ENCODE assay signal across 24 mouse cellular contexts in the genomic region with DNA sequence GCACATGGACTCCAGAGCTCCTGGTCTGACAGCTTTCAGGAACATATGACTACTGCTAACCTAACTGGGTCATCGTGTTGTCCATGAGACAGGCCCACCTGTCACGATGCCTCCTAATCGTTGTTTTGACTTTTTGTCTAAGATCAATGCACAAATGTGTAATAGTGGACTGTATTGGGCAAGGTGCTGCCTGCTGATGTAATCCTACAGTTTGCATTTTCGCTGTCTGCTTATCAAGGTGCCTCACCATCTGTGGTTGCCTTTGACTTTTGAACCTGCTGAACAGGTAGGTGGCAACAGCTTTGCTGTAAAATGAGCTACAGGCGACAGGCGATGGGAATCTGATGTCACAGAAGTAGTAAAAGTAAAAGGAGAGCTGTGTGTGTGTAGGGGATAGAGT.
DNase-seq lines count a peak whose midpoint lies in the region; ATAC-seq and TF ChIP-seq lines count a peak whose summit lies in the region.
"Had no signal": no experiment of that assay in that cellular context is flagged by ENCODE, and none has a peak within 500 bp of the region (broad histone marks: within the 10 kb centered on the region; RNA-seq: fewer than 3 reads in every experiment).

No protein-coding gene starts in this region.

- DNase-seq in gastrocnemius, adult 2 months: no peak
- DNase-seq in gastrocnemius, postnatal 10 days: no peak
- peak; percentile 35 for DNase-seq in liver, postnatal 0 days
- DNase-seq in liver: no peak
- no peak for DNase-seq in kidney, adult 11 months
- DNase-seq: adrenal gland, adult 8-10 months; adrenal gland, postnatal 14 days; adrenal gland, postnatal 36 days; B cell, adult 2 months; cerebellum, adult 11-12 months; cerebellum, adult 2 months; cerebellum, adult 9-10 months; cerebellum, postnatal 10 days; cerebellum, postnatal 25 days had no signal

- TF ChIP-seq CTCF in gastrocnemius, adult 2 months (IDR thresholded peaks at IDR 0.05): no peak
- TF ChIP-seq CTCF in intestine, postnatal 0 days (IDR thresholded peaks at IDR 0.05; ENCODE audit: low read depth): no peak
- no peak for TF ChIP-seq CTCF in liver, postnatal 0 days (IDR thresholded peaks at IDR 0.05; ENCODE audit: low read depth)

- 79% methylated on average over 6 of the region's 6 CpGs for WGBS in intestine, embryonic 15.5 days
- WGBS in intestine, postnatal 0 days: 64% methylated on average over 6 of the region's 6 CpGs
- 65% methylated on average over 6 of the region's 6 CpGs for WGBS in liver, postnatal 0 days (ENCODE audit: insufficient replicate concordance)

- no peaks in the 10 kb centered on the region for H3K36me3 ChIP-seq in intestine, embryonic 15.5 days
- no peaks in the 10 kb centered on the region for H3K36me3 ChIP-seq in intestine, postnatal 0 days (ENCODE audit: control insufficient read depth, insufficient read depth)
- H3K36me3 ChIP-seq in liver, postnatal 0 days (replicated peaks; ENCODE audit: insufficient read depth, low read length): no peaks in the 10 kb centered on the region
- H3K36me3 ChIP-seq: embryonic facial prominence, embryonic 10.5 days; embryonic facial prominence, embryonic 12.5 days; G1E had no signal

- H3K9ac ChIP-seq in intestine, embryonic 15.5 days: no peak overlapping the region
- no peak overlapping the region for H3K9ac ChIP-seq in intestine, postnatal 0 days (ENCODE audit: low read depth, low read length)
- H3K9ac ChIP-seq in liver, postnatal 0 days (replicated peaks): no peak overlapping the region
- H3K9ac ChIP-seq: embryonic facial prominence, embryonic 12.5 days; forebrain, embryonic 13.5 days had no signal

- intact Hi-C loops in gastrocnemius, adult 2 months (cut with DNase I): loop anchor here (5.0 kb wide), 1 partner anchor 215 kb away; no protein-coding TSS in a partner anchor

- H3K4me3 ChIP-seq in gastrocnemius, adult 2 months: no peak overlapping the region
- H3K4me3 ChIP-seq in intestine, embryonic 15.5 days (replicated peaks): no peak overlapping the region
- H3K4me3 ChIP-seq in intestine, postnatal 0 days (ENCODE audit: low read depth, low read length): no peak overlapping the region
- no peak overlapping the region for H3K4me3 ChIP-seq in liver, postnatal 0 days (ENCODE audit: low read depth, low read length)
- H3K4me3 ChIP-seq: embryonic facial prominence, embryonic 10.5 days; embryonic facial prominence, embryonic 12.5 days; forebrain, embryonic 13.5 days had no signal

- no peaks in the 10 kb centered on the region for H3K9me3 ChIP-seq in intestine, embryonic 15.5 days
- peaks cover 13% of the 10 kb centered on the region; the same call in 1 of the 2 replicates for H3K9me3 ChIP-seq in intestine, postnatal 0 days (ENCODE audit: control insufficient read depth)
- H3K9me3 ChIP-seq in liver, postnatal 0 days (ENCODE audit: low read length): no peaks in the 10 kb centered on the region
- H3K9me3 ChIP-seq: embryonic facial prominence, embryonic 10.5 days; embryonic facial prominence, embryonic 12.5 days; forebrain, embryonic 13.5 days; G1E had no signal

- peak overlapping the region; percentile 43; the same call in 1 of the 2 replicates for H3K27ac ChIP-seq in gastrocnemius, adult 2 months
- H3K27ac ChIP-seq in intestine, embryonic 15.5 days: no peak overlapping the region
- no peak overlapping the region for H3K27ac ChIP-seq in intestine, postnatal 0 days (ENCODE audit: low read depth, low read length)
- H3K27ac ChIP-seq in liver, postnatal 0 days (ENCODE audit: low read depth): 0 out of 2 replicates have a peak overlapping the region, but pooled peaks have one; percentile 44
- H3K27ac ChIP-seq: embryonic facial prominence, embryonic 10.5 days; embryonic facial prominence, embryonic 12.5 days; forebrain, embryonic 13.5 days had no signal

- 0 out of 2 replicates have a peak, but pooled peaks cover 8% of the 10 kb centered on the region for H3K27me3 ChIP-seq in intestine, embryonic 15.5 days (replicated peaks)
- peaks cover 65% of the 10 kb centered on the region for H3K27me3 ChIP-seq in intestine, postnatal 0 days (replicated peaks; ENCODE audit: control insufficient read depth, insufficient read depth, low read length)
- H3K27me3 ChIP-seq in liver, postnatal 0 days (ENCODE audit: insufficient read depth, low read length): no peaks in the 10 kb centered on the region
- H3K27me3 ChIP-seq: CH12.LX; embryonic facial prominence, embryonic 12.5 days; forebrain, embryonic 13.5 days; Patski had no signal

- H3K4me1 ChIP-seq in intestine, embryonic 15.5 days (replicated peaks): peaks cover 21% of the 10 kb centered on the region; the same call in 1 of the 2 replicates
- H3K4me1 ChIP-seq in intestine, postnatal 0 days (replicated peaks; ENCODE audit: control insufficient read depth, insufficient read depth, low read length): peaks cover 6% of the 10 kb centered on the region; the same call in 1 of the 2 replicates
- peaks cover 4% of the 10 kb centered on the region; the same call in 1 of the 2 replicates for H3K4me1 ChIP-seq in liver, postnatal 0 days (ENCODE audit: insufficient read depth)
- H3K4me1 ChIP-seq: forebrain, embryonic 13.5 days had no signal

- TF ChIP-seq EP300 in liver, postnatal 0 days (IDR thresholded peaks at IDR 0.05; ENCODE audit: low read depth): peak; percentile 19; the same call in 1 of the 2 replicates

- H3K4me2 ChIP-seq in intestine, embryonic 15.5 days (replicated peaks): no peak overlapping the region
- no peak overlapping the region for H3K4me2 ChIP-seq in intestine, postnatal 0 days (replicated peaks; ENCODE audit: low read depth)
- H3K4me2 ChIP-seq in liver, postnatal 0 days (ENCODE audit: low read depth, low read length): no peak overlapping the region
- H3K4me2 ChIP-seq: embryonic facial prominence, embryonic 12.5 days; forebrain, embryonic 13.5 days had no signal

- peak; percentile 26; the same call in 1 of the 2 replicates for ATAC-seq in intestine, embryonic 15.5 days
- no peak for ATAC-seq in intestine, postnatal 0 days
- peak; percentile 95 for ATAC-seq in liver, postnatal 0 days
- ATAC-seq: activated CD4-positive, CD25-positive, alpha-beta regulatory T cell, adult 4 months; CD4-positive, CD25-positive, alpha-beta regulatory T cell, adult 4 months; forebrain, embryonic 13.5 days had no signal

Comparison
In these comparisons a context has a peak if more than half of its experiments do, and no peak if none do; other contexts are left out.
1. H3K27ac ChIP-seq: peak in gastrocnemius, adult 2 months (single experiment) and liver, postnatal 0 days (single experiment); none in intestine, embryonic 15.5 days (single experiment) and intestine, postnatal 0 days (single experiment).